Mouse (Mus musculus): ENCODE data around the gene Patz1.

Gene Patz1

DNA sequence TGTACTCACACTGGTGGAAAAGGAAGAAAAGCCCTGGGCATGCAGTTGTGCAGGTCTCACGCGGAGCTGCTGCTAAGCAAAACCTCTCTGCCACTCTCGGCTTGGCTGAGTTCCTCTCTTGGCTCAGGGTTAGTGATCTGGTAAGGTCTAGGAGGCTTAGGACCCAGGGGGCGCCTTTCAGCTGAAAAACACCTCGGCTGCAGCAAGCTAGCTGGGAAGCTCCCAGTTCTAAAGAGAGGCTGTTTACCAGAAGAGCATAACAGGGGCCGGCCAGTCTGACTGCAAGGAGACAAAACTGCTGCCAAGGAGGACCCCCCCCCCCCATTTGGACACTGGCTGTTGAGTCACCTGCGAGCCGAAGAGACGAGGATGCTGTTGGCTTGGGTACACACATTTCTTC lies 41.9 kb downstream of the Patz1 start:
- DNase-seq (ENCODE audit: low spot score): peak; percentile 91

DNA sequence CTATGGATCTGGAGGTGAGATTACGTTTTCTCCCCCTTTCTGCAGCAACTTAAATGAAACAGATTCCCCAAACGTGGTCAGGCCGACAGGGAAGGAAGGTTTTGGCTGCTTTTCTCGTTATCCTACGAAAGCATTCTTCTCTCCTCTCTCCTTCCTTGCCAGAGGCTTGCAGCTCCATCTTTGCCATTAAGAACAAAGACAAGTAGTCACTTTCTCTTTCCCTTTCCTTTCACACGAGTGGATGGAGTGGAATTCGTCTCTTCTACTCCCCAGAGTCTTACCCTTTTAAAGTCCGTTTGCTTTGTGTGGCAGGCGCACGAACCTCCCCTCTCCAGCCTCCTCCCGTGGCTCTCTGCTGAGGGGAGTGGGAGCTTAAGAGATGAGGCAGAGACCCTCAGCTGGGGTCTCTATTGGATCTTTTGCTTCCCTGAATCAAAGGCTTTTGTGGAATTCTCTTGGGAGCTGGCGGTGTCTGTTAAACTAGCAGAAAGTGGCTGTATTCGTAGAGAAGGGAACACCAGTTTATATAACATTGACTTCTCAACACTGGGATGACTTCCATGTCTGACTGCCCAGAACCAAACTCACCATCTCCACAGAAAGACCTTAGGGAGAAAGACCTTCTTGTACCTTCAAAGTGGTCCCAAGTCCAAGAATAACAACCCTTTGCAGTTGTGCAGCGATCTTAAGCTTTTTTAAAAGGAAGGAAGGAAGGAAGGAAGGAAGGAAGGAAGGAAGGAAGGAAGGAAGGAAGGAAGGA lies 42.5 kb downstream of the Patz1 start:
- DNase-seq (ENCODE audit: low spot score): no peak

- peak; percentile 96 for DNase-seq (ENCODE audit: low spot score)
Observed at GRCm38 (mm10) chr11:3331756-3332642, 43.3 kb downstream of the Patz1 start.

GRCm38 (mm10) chr11:3333111-3333695 lies 44.5 kb downstream of the Patz1 start:
- no peak for DNase-seq (ENCODE audit: low spot score)

DNA sequence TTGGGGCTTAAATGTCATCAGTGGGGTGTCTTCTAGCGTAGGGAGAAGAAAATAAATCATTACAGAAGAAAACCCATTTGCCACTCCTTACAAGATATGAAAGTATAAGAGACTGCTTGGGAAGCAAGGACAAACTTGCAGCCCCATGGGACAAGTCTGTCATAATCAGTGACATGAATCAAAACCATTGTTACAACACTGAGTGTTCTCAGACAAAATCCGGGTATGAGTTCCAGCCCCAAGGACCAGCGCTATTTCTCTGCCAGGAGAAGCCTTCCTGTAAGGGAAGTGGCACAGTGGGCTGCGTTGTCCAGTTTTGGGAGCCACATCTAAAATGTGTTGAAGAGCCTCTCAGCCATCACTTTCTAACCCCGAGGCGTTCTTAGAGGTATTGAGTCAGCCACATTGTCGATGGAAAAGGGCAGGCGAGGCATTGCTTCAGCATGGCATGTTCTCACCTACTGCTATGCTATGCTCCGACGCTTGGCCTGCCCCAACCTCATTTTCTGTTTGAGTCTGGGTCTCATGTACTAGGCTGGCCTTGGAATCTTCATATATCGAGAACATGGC lies 45.6 kb downstream of the Patz1 start:
- DNase-seq (ENCODE audit: low spot score): no peak

DNA sequence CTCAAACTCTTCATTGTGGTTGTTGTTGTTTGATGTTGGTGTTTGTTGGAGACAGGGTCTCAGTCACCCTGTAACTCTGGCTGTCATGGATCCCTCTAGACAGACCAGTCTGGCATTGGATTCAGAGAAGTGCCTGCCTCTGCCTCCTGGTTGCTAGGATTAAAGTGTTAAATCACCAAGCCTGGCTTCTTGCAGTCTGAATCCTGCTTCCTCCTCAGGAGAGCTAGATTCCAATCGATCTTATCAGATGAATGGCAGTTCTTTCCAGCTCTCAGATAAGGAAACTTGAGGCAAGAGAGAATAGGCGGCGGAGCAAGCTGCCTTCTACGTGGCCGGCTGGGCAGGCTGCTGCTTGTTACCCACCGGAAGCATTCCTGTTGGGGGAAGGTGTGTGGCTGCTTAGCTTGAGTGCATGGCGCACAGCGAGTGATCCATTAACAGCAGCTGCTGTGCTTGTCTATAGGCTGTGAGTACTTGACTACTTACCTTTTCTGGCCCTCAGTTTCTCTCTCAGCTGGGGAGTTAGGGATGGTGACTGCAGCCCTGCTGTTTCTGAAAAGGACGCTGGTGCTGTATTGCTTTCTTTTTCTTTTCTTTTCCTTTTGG lies 46.1 kb downstream of the Patz1 start:
- DNase-seq (ENCODE audit: low spot score): no peak

- DNase-seq (ENCODE audit: low spot score): peak; percentile 85
Observed at GRCm38 (mm10) chr11:3335651-3336216, 47.1 kb downstream of the Patz1 start.

GRCm38 (mm10) chr11:3336602-3337001 lies 47.9 kb downstream of the Patz1 start:
- DNase-seq (ENCODE audit: low spot score): no peak

GRCm38 (mm10) chr11:3337173-3337955 lies 48.7 kb downstream of the Patz1 start:
- DNase-seq (ENCODE audit: low spot score): no peak

DNA sequence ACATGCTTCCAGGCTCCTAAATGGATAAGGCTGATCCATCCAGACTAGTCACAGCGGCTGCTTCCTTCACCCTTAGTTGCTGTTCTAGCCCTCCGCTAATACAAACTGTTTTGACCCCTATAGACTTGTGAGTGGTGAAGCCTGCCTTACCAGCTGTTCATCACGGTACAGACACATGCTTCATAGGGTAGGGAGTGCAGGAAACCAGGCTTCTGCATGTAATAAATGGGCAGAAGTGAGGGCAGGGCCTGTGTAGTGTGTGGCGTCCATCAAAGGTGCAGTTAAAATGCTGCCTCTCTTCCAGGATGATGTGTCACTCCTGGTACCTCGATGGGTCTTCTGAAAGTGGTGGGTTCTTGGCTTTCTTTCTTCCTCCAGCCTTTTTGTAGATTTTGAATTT lies 49.3 kb downstream of the Patz1 start:
- DNase-seq (ENCODE audit: low spot score): no peak

GRCm38 (mm10) chr11:3341476-3341875 lies 52.8 kb downstream of the Patz1 start:
- DNase-seq (ENCODE audit: low spot score): no peak

GRCm38 (mm10) chr11:3344916-3345315 lies 56.2 kb downstream of the Patz1 start:
- no peak for DNase-seq (ENCODE audit: low spot score)

DNA sequence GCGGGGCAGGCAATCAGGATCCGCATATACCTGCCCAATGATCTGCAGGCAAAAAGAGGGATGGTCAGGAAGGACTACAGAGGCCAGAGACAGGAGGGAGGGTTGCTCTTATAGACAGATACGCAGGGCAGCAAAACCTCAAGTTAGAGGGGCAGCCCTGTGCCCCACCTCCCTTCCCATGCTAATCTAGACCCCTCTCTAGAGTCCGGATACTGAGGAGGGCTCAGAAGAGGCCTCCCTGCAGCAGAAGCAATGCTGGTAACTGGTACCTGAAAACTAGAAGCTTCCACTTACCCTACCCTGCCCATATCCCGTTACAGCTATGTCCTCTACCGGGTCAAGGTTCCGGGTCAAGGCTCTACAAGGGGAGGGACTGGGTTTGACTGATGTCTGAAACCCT lies 57.7 kb downstream of the Patz1 start:
- DNase-seq (ENCODE audit: low spot score): no peak

DNA sequence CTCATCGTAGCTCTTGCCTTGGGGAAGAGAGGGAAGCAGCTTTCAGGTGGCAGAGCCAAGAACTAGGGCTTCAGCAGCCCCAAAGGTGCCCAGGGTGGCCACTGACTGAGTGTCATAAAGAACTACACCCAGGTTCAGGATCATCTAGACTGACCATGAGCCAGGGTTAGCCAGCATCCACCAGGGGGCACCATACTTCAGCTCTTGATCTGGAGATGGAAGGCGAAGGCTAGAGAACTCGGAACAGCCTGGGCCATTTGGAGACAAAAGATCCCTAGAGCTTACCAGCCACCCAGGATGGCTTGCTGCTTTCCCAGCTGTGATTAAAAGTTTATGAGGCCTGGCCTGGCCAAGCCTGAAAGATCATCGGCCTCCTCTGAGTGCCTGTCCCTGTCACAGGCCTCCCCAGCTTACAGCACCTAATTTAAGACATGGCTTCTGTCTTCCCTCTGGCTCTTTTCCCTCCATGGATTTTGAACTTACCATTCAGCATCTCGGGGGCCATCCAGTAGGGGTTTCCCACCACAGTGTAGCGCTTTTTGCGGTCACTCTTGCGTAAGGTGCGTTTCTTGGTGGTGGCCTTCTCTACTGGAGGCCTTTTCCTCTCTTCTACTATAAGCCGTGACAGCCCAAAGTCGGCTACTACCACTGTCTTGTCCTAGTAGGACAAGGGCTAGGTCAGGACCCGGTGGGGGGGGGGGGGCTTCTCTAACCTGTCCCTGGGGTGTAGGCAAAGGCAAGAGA lies 58.6 kb downstream of the Patz1 start:
- DNase-seq (ENCODE audit: low spot score): peak; percentile 89

DNA sequence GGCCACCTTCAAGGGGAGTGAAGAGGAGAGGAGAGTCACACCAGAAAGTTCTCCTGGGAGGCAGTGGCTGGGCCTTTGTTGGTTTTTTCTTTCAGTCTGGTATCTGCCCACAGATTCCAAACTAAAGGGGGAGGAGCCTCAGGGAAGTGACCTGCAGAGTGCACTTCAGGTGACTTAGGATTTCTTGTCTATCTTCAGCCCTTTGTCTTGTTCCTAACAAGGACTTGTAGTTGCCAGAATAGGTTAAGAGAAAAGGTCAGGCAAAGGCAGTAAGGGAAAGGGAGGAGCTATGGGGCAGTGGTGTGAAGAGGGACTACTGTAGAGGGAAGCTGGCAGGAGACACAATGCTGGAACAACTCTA lies 59.1 kb downstream of the Patz1 start:
- no peak for DNase-seq (ENCODE audit: low spot score)

DNA sequence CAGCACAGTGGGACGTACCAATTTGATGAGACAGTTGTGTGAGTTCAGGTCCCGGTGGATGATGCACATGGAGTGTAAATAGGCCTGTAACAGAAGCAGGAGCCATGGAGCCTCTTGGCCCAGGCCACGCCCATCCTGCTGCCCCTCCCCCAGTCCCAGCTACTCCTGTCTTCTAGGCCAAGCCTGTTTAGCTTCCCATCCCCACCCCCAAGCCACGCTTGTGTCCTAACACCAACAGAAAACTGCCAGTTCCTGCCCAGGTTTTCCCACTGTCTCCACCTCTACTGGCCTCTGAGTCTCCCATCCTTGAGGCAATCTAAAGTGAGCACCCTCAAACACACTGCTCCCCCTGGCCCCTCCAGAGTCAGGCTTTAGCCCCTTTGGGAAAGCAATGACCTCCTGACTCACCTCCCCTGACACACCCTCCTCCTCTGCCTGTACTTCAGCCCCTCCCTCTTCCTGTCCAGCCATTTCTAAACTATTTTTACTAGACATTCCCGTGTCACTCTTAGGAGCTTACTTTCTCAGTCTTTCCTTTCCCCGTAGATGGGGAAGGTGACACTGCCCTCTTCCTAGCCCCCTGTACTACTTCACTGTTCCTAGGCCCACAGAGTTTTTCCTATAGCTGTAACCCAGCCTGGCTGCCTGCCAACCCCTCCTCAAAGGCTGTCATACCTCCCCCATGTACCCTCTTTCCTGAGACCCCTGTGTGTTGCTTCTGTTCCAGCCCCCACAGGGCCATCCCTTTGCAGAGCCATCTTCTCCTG lies 60.1 kb downstream of the Patz1 start:
- DNase-seq (ENCODE audit: low spot score): no peak

GRCm38 (mm10) chr11:3349343-3349695 lies 60.6 kb downstream of the Patz1 start:
- no peak for DNase-seq (ENCODE audit: low spot score)

DNA sequence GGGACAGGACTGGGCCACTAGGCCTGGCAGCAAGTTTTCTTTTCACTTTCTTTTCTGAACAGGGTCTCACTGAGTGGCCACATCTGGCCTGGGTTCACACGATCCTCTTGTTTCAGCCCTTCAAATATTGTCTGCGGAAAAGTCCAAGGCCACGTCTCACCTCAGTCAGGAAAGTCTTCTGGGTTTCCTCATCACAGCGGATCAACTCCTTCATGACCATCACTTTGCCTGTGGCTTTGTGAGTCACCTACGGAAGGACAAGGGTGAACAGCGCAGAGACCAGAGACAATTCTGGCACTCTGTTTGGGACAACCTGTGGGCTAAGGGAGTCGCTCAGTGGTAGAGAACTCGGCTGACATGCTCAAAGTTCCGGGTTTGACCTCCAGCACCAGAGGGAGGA lies 63.5 kb downstream of the Patz1 start:
- DNase-seq (ENCODE audit: low spot score): no peak

- no peak for DNase-seq (ENCODE audit: low spot score)
Observed at GRCm38 (mm10) chr11:3352990-3353585, 64.4 kb downstream of the Patz1 start.

Data from lung, postnatal 25 days (tissue).